Mouse (Mus musculus) hindbrain, embryonic 12.5 days (tissue): ENCODE data around the gene Esr2. TPM values are rescaled to one million over a fixed set of nuclear protein-coding genes. Genes with fewer than 3 reads are reported as not detected.

Experiments used
- ATAC-seq: fragments of 200-750 bp; cut with Nextera tagmentation; 2 replicates; pipeline ENCODE4 v1.8.0; 2017; ENCODE audit warnings: moderate TSS enrichment; ENCODE audit not compliant: low FRiP score
- H3K27ac ChIP-seq: fragments of 300-500 bp; sonication (generic); 2 replicates; pipeline ENCODE4 v1.5.1; 2016; ENCODE audit warnings: mild to moderate bottlenecking
- H3K27me3 ChIP-seq: fragments of 300-500 bp; sonication (generic); 2 replicates; pipeline ENCODE4 v1.6.1; 2016; ENCODE audit warnings: mild to moderate bottlenecking
- H3K36me3 ChIP-seq: fragments of 300-500 bp; sonication (generic); 2 replicates; pipeline ENCODE4 v1.6.1; 2016; ENCODE audit warnings: mild to moderate bottlenecking
- H3K4me1 ChIP-seq: fragments of 300-500 bp; sonication (generic); 2 replicates; pipeline ENCODE4 v1.6.1; 2016
- H3K4me2 ChIP-seq: fragments of 300-500 bp; sonication (generic); replicated peaks from 2 replicates; pipeline ENCODE4 v1.6.1; 2016; ENCODE audit warnings: mild to moderate bottlenecking
- H3K4me3 ChIP-seq: fragments of 300-500 bp; sonication (generic); 2 replicates; pipeline ENCODE4 v1.5.1; 2016; ENCODE audit warnings: mild to moderate bottlenecking
- H3K9ac ChIP-seq: fragments of 300-500 bp; sonication (generic); 2 replicates; pipeline ENCODE4 v1.6.1; 2016; ENCODE audit warnings: mild to moderate bottlenecking, moderate library complexity
- H3K9me3 ChIP-seq: fragments of 300-500 bp; sonication (generic); replicated peaks from 2 replicates; pipeline ENCODE4 v1.6.1; 2016; ENCODE audit warnings: mild to moderate bottlenecking
- WGBS: fragments of 180-500 bp; shearing (Covaris S2); methylation state at CpG from one replicate; pipeline ENCODE4 v1.1.7; 2016; 5-methylcytosine and 5-hydroxymethylcytosine counted together
- polyA plus RNA-seq: library from polyadenylated mRNA; unstranded; fragments of >200 nt; fragmentation: Nextera tagmentation; extraction: Ambion mirVana; gene quantifications from 2 replicates; pipeline ENCODE4 v1.2.1, GENCODE M21; 2016

The Esr2 gene
- polyA plus RNA-seq, 1 experiment from 2014 or later, result 0.22 TPM

GRCm38 (mm10) chr12:76073066-76073826, 103.8 kb downstream of the Esr2 start:
- no peak overlapping the region for H3K4me3 ChIP-seq
- no peak overlapping the region for H3K9ac ChIP-seq
- peaks cover 32% of the 10 kb centered on the region for H3K36me3 ChIP-seq
- no peaks in the 10 kb centered on the region for H3K27me3 ChIP-seq
- H3K27ac ChIP-seq, result no peak overlapping the region; the same call in 1 of the 2 replicates
- ATAC-seq, result no peak
- H3K4me2 ChIP-seq, result peak overlapping the region; percentile 34
- no peaks in the 10 kb centered on the region for H3K9me3 ChIP-seq
- peaks cover 14% of the 10 kb centered on the region; the same call in 1 of the 2 replicates for H3K4me1 ChIP-seq
- WGBS, result 6% methylated on average over 13 of the region's 13 CpGs

- Histone ChIP-seq H3K36me3 (peaks cover 27% of the 10 kb centered on the region), H3K4me3 (peak overlapping the region; percentile 27), H3K4me2 (peak overlapping the region; percentile 36), H3K4me1 (peaks cover 14% of the 10 kb centered on the region; the same call in 1 of the 2 replicates), H3K27ac (peak overlapping the region; percentile 55; the same call in 1 of the 2 replicates), H3K9me3 (no peaks in the 10 kb centered on the region), H3K9ac (peak overlapping the region; percentile 41; the same call in 1 of the 2 replicates), H3K27me3 (no peaks in the 10 kb centered on the region)
- WGBS, result 8% methylated on average over 19 of the region's 19 CpGs
- no peak for ATAC-seq
Measured at GRCm38 (mm10) chr12:76071935-76072849, 104.9 kb downstream of the Esr2 start.

Other genes with a start within 250 kb of the Esr2 start
- gene Tex21, start 69.5 kb upstream of the Esr2 start, polyA plus RNA-seq, result not detected in 2 replicates
- gene Mthfd1, start 78.0 kb upstream of the Esr2 start, polyA plus RNA-seq, result 44.8 and 46.3 TPM in 2 replicates
- gene Akap5, start 147.6 kb upstream of the Esr2 start, polyA plus RNA-seq, result 5.7 and 6.8 TPM in 2 replicates
- 20.1 and 20.6 TPM in 2 replicates for gene Zbtb25, start 192.3 kb upstream of the Esr2 start, polyA plus RNA-seq
- 8.3 and 8.6 TPM in 2 replicates for gene Zbtb1, start 193.0 kb upstream of the Esr2 start, polyA plus RNA-seq
- 9.8 and 10.4 TPM in 2 replicates for gene Hspa2, start 226.9 kb upstream of the Esr2 start, polyA plus RNA-seq
- gene Ppp1r36, start 240.3 kb upstream of the Esr2 start, polyA plus RNA-seq, result 2.7 and 3.1 TPM in 2 replicates